In genomic region chr1:191659441-191659840, GRCm38 (mm10) we compare ENCODE assay signal across 28 mouse cellular contexts. TPM values are rescaled to one million over a fixed set of nuclear protein-coding genes. Genes with fewer than 3 reads are reported as not detected.
A peak's percentile ranks its signal among the peaks of the same experiment; 100 is the strongest.
DNase-seq lines count a peak whose midpoint lies in the region; ATAC-seq and TF ChIP-seq lines count a peak whose summit lies in the region.
"Had no signal": no experiment of that assay in that cellular context is flagged by ENCODE, and none has a peak within 500 bp of the region (broad histone marks: within the 10 kb centered on the region; RNA-seq: fewer than 3 reads in every experiment).

No protein-coding gene starts in this region.

- TF ChIP-seq POLR2A in kidney, adult 2 months (IDR thresholded peaks at IDR 0.05; ENCODE audit: low read depth, low read length): no peak

- H3K27me3 ChIP-seq in kidney, adult 2 months (replicated peaks; ENCODE audit: control insufficient read depth, insufficient read depth, low read length): no peaks in the 10 kb centered on the region
- no peaks in the 10 kb centered on the region for H3K27me3 ChIP-seq in intestine, embryonic 15.5 days (replicated peaks)
- no peaks in the 10 kb centered on the region for H3K27me3 ChIP-seq in intestine, postnatal 0 days (replicated peaks; ENCODE audit: control insufficient read depth, insufficient read depth, low read length)
- H3K27me3 ChIP-seq: CH12.LX; embryonic facial prominence, embryonic 13.5 days; embryonic facial prominence, embryonic 15.5 days; forebrain, embryonic 12.5 days; Patski had no signal

- H3K4me1 ChIP-seq in kidney, adult 2 months (ENCODE audit: control insufficient read depth, insufficient read depth, low read length): peaks cover 13% of the 10 kb centered on the region; the same call in 1 of the 2 replicates
- peaks cover 17% of the 10 kb centered on the region for H3K4me1 ChIP-seq in intestine, embryonic 15.5 days (replicated peaks)
- H3K4me1 ChIP-seq in intestine, postnatal 0 days (replicated peaks; ENCODE audit: control insufficient read depth, insufficient read depth, low read length): peaks cover 13% of the 10 kb centered on the region; the same call in 1 of the 2 replicates
- H3K4me1 ChIP-seq: forebrain, embryonic 12.5 days had no signal

- peak; percentile 58; the same call in 1 of the 2 replicates for ATAC-seq in intestine, embryonic 15.5 days
- peak; percentile 71 for ATAC-seq in intestine, postnatal 0 days
- ATAC-seq: activated CD4-positive, CD25-positive, alpha-beta regulatory T cell, adult 4 months; CD4-positive, CD25-positive, alpha-beta regulatory T cell, adult 4 months; forebrain, embryonic 14.5 days; forebrain, embryonic 16.5 days; Patski had no signal

- H3K27ac ChIP-seq in kidney, adult 2 months (ENCODE audit: insufficient read depth, low read depth, low read length): no peak overlapping the region
- no peak overlapping the region for H3K27ac ChIP-seq in intestine, embryonic 15.5 days
- H3K27ac ChIP-seq in intestine, postnatal 0 days (ENCODE audit: low read depth, low read length): no peak overlapping the region
- H3K27ac ChIP-seq: embryonic facial prominence, embryonic 13.5 days; embryonic facial prominence, embryonic 15.5 days; forebrain, embryonic 10.5 days; forebrain, embryonic 12.5 days had no signal

- whole genome bisulfite sequencing in kidney, adult 2 months: 85% methylated on average over 3 of the region's 3 CpGs
- WGBS in intestine, embryonic 15.5 days: 83% methylated on average over 3 of the region's 3 CpGs
- WGBS in intestine, postnatal 0 days: 77% methylated on average over 3 of the region's 3 CpGs

- no peaks in the 10 kb centered on the region for H3K9me3 ChIP-seq in intestine, embryonic 15.5 days
- H3K9me3 ChIP-seq in intestine, postnatal 0 days (ENCODE audit: control insufficient read depth): no peaks in the 10 kb centered on the region
- H3K9me3 ChIP-seq: embryonic facial prominence, embryonic 13.5 days; embryonic facial prominence, embryonic 15.5 days; forebrain, embryonic 10.5 days; forebrain, embryonic 12.5 days; G1E had no signal

- H3K9ac ChIP-seq in intestine, embryonic 15.5 days: no peak overlapping the region
- H3K9ac ChIP-seq in intestine, postnatal 0 days (ENCODE audit: low read depth, low read length): no peak overlapping the region
- H3K9ac ChIP-seq: embryonic facial prominence, embryonic 13.5 days; embryonic facial prominence, embryonic 15.5 days; forebrain, embryonic 12.5 days had no signal

- no peaks in the 10 kb centered on the region for H3K36me3 ChIP-seq in kidney, adult 2 months (ENCODE audit: control insufficient read depth, insufficient read depth, low read length)
- H3K36me3 ChIP-seq in intestine, embryonic 15.5 days: no peaks in the 10 kb centered on the region
- no peaks in the 10 kb centered on the region for H3K36me3 ChIP-seq in intestine, postnatal 0 days (ENCODE audit: control insufficient read depth, insufficient read depth)
- H3K36me3 ChIP-seq: embryonic facial prominence, embryonic 13.5 days; embryonic facial prominence, embryonic 15.5 days; forebrain, embryonic 10.5 days; forebrain, embryonic 12.5 days; G1E had no signal

- no peak overlapping the region for H3K4me3 ChIP-seq in kidney, adult 2 months (ENCODE audit: insufficient read depth, low read depth, low read length)
- no peak overlapping the region for H3K4me3 ChIP-seq in intestine, embryonic 15.5 days (replicated peaks)
- H3K4me3 ChIP-seq in intestine, postnatal 0 days (ENCODE audit: low read depth, low read length): no peak overlapping the region
- H3K4me3 ChIP-seq: embryonic facial prominence, embryonic 13.5 days; embryonic facial prominence, embryonic 15.5 days; erythroblast, embryonic 14.5 days; forebrain, embryonic 10.5 days; forebrain, embryonic 12.5 days had no signal

- no peak overlapping the region for H3K4me2 ChIP-seq in intestine, embryonic 15.5 days (replicated peaks)
- H3K4me2 ChIP-seq in intestine, postnatal 0 days (replicated peaks; ENCODE audit: low read depth): no peak overlapping the region
- H3K4me2 ChIP-seq: embryonic facial prominence, embryonic 13.5 days; embryonic facial prominence, embryonic 15.5 days; forebrain, embryonic 12.5 days had no signal

- peak; percentile 2 for DNase-seq in embryo, embryonic 10 days (ENCODE audit: low spot score)
- no peak for DNase-seq in embryo, embryonic 11 days
- DNase-seq in kidney, adult 2 months: peak; percentile 22
- DNase-seq in kidney, postnatal 10 days: no peak
- no peak for DNase-seq in frontal cortex, postnatal 25 days (ENCODE audit: low spot score in 2 of 2)
- DNase-seq in ovary, adult 18-20 months (ENCODE audit: low spot score): no peak
- DNase-seq: adrenal gland, adult 8-10 months; adrenal gland, postnatal 14 days; adrenal gland, postnatal 36 days; B cell, adult 2 months; cerebellum, adult 11-12 months; cerebellum, adult 2 months; cerebellum, adult 9-10 months; cerebellum, postnatal 36 days had no signal

- no peak for TF ChIP-seq CTCF in kidney, adult 2 months (conservative IDR thresholded peaks at IDR 0.05; ENCODE audit: insufficient read depth, insufficient read length, low read depth, low read length)
- no peak for TF ChIP-seq CTCF in intestine, postnatal 0 days (IDR thresholded peaks at IDR 0.05; ENCODE audit: low read depth)

RNA-seq across cellular contexts. Expression of gene Lpgat1, which starts 58.2 kb away (rescaled TPM):
- polyA plus RNA-seq in kidney, adult 2 months (2012; rRNA removed): 17.6 and 20.8 TPM in 2 replicates
- polyA plus RNA-seq in intestine, embryonic 15.5 days (2015; fragmentation: Nextera tagmentation; extraction: Ambion mirVana): 31.2 and 37.2 TPM in 2 replicates
- 135 and 138 TPM in 2 replicates for polyA plus RNA-seq in intestine, postnatal 0 days (2015; fragmentation: Nextera tagmentation; extraction: Ambion mirVana)
- polyA plus RNA-seq: G1E had no signal

Comparison
In these comparisons a context has a peak if more than half of its experiments do, and no peak if none do; other contexts are left out.
1. DNase-seq: peak in embryo, embryonic 10 days (single experiment) and kidney, adult 2 months (single experiment); none in embryo, embryonic 11 days (single experiment), kidney, postnatal 10 days (single experiment), frontal cortex, postnatal 25 days (0 of 2) and ovary, adult 18-20 months (single experiment).